Mouse (Mus musculus): ENCODE measurements at regions not wholly inside any gene's neighbourhood (a gene's known extent, or its start where the extent isn't known, plus 50 kb on each side); places are given as distances from the start of the nearest gene placed in this dataset.
A peak's percentile ranks its signal among the peaks of the same experiment; 100 is the strongest.
"Not testable (repeated sequence)": the region's sequence is repeated elsewhere in the genome, so short reads cannot be mapped to it uniquely, and the experiment has no call there.

DNA sequence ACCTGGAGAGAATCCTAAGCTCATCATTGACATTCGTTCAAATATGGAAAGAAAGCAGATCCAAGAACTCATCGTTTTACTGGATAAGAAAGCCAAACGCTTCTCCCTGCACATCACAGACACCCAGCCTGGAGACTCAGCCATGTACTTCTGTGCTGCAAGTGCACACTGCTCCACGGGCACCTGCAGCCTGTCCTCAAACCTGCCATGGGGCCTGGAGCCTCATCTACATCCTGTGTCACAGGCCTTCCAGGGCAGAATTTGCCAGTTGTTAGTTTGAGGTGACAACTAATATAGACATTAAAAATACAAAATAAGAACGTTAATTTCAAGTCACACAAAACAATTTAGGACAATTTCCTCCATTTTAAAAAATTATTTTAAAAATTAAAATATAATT, 549.6 kb downstream of the Dad1 start:
- not testable (repeated sequence) for DNase-seq (ENCODE audit: low spot score)

DNA sequence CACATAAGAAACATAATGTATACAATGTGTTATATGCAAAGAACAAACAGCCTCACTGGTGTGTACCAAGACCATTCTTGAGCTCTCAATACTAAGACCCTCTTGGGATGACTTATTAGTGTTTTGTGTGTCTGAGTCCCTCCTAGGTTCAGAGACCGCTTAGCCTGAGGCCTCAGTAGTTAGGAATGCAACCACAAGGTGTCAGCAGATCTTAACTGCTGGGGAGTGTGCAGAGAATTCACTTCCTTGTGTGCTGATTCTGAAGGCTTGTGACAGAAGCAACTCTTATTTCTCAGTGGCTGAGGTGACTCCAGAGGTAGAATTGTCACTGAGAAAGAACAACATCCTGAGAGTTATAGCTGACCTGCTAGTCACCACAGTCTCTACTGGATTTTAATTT, 550.3 kb downstream of the Dad1 start:
- DNase-seq (ENCODE audit: low spot score), result not testable (repeated sequence)

GRCm38 (mm10) chr14:53684100-53684499, 569.8 kb downstream of the Dad1 start:
- DNase-seq (ENCODE audit: low spot score), result not testable (repeated sequence)

DNA sequence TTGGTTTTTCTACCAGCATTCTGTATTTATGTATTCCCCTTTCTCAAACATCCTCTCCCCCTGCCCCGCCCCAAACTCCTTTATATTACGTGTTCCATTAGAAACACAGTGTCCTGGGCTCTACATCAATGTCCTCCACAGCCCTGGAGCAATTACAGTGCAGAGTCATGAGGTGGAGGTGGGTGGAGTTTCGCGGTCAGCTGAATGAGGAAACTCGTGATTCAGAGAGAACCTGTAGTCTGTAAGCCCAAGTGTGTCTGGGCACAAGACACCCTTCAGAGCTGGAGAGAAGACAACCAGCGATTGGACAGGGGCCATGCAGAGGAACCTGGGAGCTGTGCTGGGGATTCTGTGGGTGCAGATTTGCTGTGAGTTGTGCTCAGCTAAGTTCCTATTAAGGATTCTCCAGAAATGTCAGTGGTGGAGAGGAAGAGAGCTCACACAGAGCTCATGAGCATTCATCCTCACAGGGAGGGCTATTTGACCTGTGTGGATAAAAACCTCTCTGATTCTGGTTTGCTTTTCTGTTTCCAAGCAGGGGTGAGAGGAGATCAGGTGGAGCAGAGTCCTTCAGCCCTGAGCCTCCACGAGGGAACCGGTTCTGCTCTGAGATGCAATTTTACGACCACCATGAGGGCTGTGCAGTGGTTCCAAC, 570.4 kb downstream of the Dad1 start:
- DNase-seq (ENCODE audit: low spot score), result not testable (repeated sequence)

DNA sequence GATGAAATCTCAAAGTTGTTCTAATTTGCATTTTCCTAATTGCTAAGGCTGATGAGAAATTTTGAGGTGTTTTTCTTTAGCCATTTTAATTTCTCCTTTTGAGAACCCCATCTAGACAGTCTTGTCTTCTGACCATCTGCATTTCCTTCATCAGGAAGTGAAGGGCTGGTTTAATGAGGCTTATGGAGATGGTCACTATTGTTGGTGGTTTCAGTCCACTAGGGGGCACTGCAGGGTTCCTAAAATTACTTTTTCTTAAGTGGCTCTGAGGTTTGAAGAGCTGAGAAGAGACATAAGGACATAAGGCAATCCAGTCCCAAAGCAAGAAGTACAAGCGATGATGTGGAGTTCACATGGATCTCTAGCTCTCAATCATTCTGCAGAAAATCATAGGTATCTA, 571.2 kb downstream of the Dad1 start:
- not testable (repeated sequence) for DNase-seq (ENCODE audit: low spot score)

DNA sequence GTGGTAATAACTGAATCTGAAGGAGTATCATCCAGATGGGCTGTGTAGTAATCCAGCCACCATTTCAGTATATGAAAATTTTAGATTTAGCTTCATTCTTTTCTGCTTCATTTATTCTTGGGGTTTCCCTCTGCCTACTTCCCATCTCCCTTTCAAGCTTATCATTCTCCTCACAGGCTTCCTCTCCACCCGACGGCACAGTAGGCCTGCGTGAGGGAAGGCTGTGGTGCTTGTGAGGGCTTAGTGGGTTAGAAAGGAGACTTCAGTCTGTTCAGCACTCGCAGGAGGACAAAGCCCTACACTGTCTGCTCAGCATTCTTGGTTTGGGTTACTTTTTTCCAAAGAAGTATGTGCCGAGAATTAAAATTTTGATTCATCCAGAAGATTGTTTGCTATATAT, 572.6 kb downstream of the Dad1 start:
- not testable (repeated sequence) for DNase-seq (ENCODE audit: low spot score)

DNA sequence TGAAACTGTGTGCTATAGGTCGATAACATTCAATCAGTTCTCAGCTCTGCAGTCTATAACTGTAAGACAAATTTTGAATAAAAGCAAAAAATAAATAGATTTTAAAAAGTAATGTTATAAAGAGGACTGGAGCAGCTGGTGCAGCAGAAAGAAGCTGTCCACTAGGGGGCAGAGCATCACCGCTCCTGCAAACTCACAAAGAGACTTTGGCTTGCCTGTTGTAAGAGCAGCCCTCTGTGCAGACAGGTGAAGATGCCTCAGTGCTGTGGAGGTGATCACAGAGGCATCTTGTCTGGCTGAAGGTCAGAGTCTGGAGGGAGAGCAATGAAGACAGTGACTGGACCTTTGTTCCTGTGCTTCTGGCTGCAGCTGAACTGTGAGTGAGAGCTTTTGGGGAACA, 588.2 kb downstream of the Dad1 start:
- peak; percentile 0 for DNase-seq (ENCODE audit: low spot score)

- not testable (repeated sequence) for DNase-seq (ENCODE audit: low spot score)
Measured at GRCm38 (mm10) chr14:53662700-53663355, 591.1 kb downstream of the Dad1 start.

DNA sequence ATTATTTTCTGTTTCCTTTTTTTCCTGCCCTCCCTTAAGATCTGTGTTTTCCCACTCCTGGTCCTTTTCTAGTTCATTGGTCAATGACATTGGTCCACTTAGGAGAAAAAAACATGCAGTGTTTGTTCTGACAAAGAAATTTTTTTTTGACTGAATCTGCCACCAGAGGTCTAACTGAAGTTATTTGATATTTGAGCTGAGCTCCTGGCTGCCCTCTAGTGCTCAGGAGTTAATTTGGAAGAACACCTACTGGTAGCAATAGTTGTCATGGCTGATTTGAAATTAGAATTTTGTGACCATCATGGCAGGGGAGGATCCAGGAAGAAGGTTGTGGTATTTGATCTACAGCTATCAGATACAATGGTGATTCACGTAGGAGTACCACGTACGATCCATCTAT, 599.2 kb downstream of the Dad1 start:
- not testable (repeated sequence) for DNase-seq (ENCODE audit: low spot score)

- DNase-seq (ENCODE audit: low spot score), result not testable (repeated sequence)
Measured at GRCm38 (mm10) chr14:53651061-53651460, 602.8 kb downstream of the Dad1 start.

GRCm38 (mm10) chr14:53649189-53649588, 604.7 kb downstream of the Dad1 start:
- not testable (repeated sequence) for DNase-seq (ENCODE audit: low spot score)

GRCm38 (mm10) chr14:53640441-53640840, 613.5 kb downstream of the Dad1 start:
- DNase-seq (ENCODE audit: low spot score), result not testable (repeated sequence)

DNA sequence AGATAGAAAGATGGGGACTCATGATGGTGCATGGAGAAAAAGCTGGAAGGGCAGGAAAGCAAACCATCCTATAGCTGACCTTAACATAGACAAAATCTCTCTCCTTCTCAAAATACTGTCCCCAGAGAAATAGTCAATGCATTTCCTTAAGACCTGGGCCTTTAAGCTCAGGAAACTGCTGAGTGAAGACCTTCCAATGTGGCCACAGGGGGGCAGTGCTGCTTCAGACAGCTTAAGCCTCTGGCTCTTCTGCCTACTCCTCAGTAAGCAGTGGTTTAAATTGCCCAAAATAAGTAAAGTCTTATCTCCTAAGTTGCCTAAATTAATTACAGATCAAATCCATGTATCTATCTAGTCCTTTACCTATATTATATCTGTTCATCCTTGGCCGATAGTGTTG, 616.2 kb downstream of the Dad1 start:
- DNase-seq (ENCODE audit: low spot score), result not testable (repeated sequence)

DNA sequence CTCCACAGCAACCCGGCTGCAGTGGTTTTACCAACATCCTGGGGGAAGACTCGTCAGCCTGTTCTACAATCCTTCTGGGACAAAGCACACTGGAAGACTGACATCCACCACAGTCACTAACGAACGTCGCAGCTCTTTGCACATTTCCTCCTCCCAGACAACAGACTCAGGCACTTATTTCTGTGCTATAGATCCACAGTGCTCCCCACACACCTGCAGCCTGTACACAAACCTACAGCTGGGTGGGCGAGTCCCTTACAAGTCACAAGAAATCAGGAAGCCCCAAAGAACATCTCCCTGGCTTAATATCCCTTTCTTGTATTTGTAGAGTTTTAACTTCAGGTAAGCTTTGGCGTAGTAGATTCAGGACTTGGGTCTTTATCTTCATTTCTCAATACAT, 618.7 kb downstream of the Dad1 start:
- DNase-seq (ENCODE audit: low spot score), result not testable (repeated sequence)

GRCm38 (mm10) chr14:53634320-53634979, 619.5 kb downstream of the Dad1 start:
- not testable (repeated sequence) for DNase-seq (ENCODE audit: low spot score)

DNA sequence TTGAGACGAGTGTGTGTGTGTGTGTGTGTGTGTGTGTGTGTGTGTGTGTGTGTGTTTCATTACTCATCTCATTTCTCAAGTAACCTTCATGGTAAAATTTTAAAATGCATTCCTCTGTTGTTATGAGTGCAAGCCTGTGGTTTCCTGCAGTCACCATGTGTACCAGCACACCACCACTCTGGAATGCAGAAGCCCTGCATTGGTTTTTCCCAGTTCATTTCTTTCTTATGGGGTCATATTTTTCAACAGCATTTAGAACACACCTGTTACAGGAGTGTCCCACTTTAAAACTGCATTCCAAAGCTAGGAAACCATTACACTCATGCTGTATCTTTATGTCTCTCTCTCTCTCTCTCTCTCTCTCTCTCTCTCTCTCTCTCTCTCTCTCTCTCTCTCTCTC, 620.2 kb downstream of the Dad1 start:
- DNase-seq (ENCODE audit: low spot score), result not testable (repeated sequence)

DNA sequence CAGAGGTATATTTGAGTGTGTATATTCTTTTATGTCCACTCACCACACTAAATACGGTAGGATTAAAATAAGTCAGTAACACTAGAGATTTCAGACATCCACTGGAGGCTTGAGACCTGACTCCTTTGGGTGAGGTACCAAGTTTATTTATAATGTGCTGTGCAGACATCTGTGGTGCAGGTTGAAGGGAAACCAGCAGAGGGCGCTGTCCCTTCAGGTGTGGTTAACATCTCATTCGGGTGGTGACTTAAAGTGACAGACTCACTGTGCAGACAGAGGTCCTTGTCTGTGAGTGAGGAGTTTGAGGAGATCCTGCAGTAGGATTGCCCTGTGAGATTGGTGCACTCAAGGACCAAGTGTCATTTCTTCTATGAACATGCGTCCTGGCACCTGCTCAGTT, 632.5 kb downstream of the Dad1 start:
- not testable (repeated sequence) for DNase-seq (ENCODE audit: low spot score)

- not testable (repeated sequence) for DNase-seq (ENCODE audit: low spot score)
Measured at GRCm38 (mm10) chr14:53616061-53616460, 637.8 kb downstream of the Dad1 start.

DNA sequence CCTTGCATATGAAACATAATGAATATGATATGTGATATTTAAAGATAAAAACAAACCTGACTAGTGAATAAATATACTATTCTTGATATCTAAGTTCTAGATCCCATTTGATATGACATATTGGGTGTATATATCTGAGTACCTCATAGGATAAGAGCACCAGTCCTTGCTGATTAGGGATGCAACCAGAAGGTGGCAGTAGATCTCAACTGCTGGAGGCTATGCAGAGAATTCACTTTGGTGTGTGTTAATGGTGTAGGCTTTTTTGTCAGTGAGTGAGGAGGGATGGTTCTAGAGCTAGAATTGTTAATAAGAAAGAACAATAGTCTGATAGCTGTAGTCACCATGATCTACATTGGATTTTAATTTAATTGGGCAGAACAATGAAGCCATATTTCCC, 639.6 kb downstream of the Dad1 start:
- DNase-seq (ENCODE audit: low spot score), result no peak

DNA sequence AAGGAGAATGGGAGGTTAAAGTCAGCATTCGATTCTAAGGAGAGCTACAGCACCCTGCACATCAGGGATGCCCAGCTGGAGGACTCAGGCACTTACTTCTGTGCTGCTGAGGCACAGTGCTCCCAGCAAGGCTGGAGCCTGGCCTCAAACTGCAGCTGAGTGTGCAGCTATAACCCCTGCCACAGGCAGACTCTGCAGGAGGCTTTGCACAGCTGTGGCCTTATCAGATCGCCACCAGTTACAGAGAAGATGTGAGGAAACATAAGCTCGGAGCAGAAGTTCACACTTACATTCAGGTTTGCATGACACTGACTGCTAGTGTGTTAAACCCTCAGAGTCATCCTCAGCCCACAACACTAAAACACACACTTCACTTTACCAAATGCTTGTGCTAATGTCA, 654.6 kb downstream of the Dad1 start:
- DNase-seq (ENCODE audit: low spot score), result not testable (repeated sequence)

DNA sequence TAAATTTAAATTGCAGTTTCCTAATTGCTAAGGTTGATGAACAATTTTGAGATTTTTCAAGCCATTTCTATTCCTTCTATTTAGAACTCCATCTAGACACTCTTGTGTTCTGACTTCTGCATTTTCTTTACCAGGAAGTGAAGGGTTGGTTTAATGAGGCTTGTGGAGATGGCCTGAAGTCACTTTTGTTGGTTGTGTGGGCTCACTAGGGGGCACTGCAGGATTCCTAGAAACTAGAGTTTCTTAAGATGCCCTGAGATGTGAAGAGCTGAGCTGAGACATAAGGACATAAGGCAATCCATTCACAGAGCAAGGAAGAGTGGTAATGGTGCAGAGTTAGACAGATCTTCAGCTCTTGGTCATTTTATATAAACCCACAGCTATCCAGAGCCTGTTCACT, 656.6 kb downstream of the Dad1 start:
- not testable (repeated sequence) for DNase-seq (ENCODE audit: low spot score)

GRCm38 (mm10) chr14:53590601-53591000, 663.3 kb downstream of the Dad1 start:
- DNase-seq (ENCODE audit: low spot score), result not testable (repeated sequence)

DNA sequence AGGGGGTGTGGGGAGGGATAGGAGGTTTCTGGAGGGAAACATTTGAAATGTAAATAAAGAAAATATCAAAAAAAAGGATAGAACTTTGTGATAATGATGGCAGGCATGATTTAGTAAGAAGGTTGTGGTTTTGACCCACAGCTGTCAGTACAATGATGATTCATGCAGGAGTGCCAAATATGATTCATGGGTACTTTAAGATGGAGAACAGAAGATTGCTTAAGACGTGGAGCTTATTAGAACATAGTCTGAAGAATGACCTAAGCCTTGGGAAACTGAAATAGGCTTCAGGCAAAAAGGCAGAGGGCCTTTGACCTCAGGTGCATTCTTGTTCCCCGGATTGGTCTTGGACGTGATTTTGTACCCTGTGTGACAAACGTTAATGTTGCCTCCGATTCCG, 671.4 kb downstream of the Dad1 start:
- DNase-seq (ENCODE audit: low spot score), result not testable (repeated sequence)

Measured in ovary, postnatal 14 days (tissue).